Mouse (Mus musculus) urinary bladder, postnatal 36 days (tissue): ENCODE data around the gene Kif12.

Source experiments
- DNase-seq, 2 experiments: peaks; one replicate each; pipeline ENCODE4 v3.0.0; 2022; ENCODE audit warnings: low spot score in 2 of 2, mixed read lengths in 1 of 2

Kif12 gene

GRCm38 (mm10) chr4:63158961-63159592 lies 12.9 kb downstream of the Kif12 start:
- peak; percentile 65 to 77 for DNase-seq

- DNase-seq: no peak
Measured at GRCm38 (mm10) chr4:63158192-63158591, 13.7 kb downstream of the Kif12 start.

GRCm38 (mm10) chr4:63156726-63157634 lies 15.0 kb downstream of the Kif12 start:
- no peak for DNase-seq

- DNase-seq: no peak
Measured at GRCm38 (mm10) chr4:63155596-63155995, 16.3 kb downstream of the Kif12 start.

- no peak for DNase-seq
Measured at GRCm38 (mm10) chr4:63154699-63155098, 17.2 kb downstream of the Kif12 start, which contains the start of gene Ambp. TSS of gene Ambp (minus strand) at chr4:63154799.

- DNase-seq: no peak
Measured at GRCm38 (mm10) chr4:63154028-63154427, 17.9 kb downstream of the Kif12 start.

- no peak for DNase-seq
Measured at GRCm38 (mm10) chr4:63151127-63151526, 20.8 kb downstream of the Kif12 start.

GRCm38 (mm10) chr4:63147268-63147667 lies 24.7 kb downstream of the Kif12 start:
- DNase-seq: no peak

- peak in 1 of 2 experiments; percentile 26 for DNase-seq
Measured at GRCm38 (mm10) chr4:63129891-63130624, 41.9 kb downstream of the Kif12 start.

- DNase-seq: no peak
Measured at GRCm38 (mm10) chr4:63124861-63125466, 47.0 kb downstream of the Kif12 start.

- DNase-seq: peak; percentile 68 to 75
Measured at GRCm38 (mm10) chr4:63118639-63119437, 53.1 kb downstream of the Kif12 start.
